Mouse (Mus musculus) kidney, postnatal 25 days (tissue): ENCODE measurements around the gene D6Wsu163e.

ENCODE experiments used
- DNase-seq, 2 experiments: peaks; one replicate each; pipeline ENCODE4 v3.0.0; 2021; ENCODE audit warnings: mixed read lengths in 2 of 2

Gene D6Wsu163e

GRCm38 (mm10) chr6:127010021-127010420 lies 70.3 kb downstream of the D6Wsu163e start:
- no peak for DNase-seq

GRCm38 (mm10) chr6:127011947-127012535 lies 72.3 kb downstream of the D6Wsu163e start:
- no peak for DNase-seq

- no peak for DNase-seq
Observed at GRCm38 (mm10) chr6:127014906-127015770, 75.4 kb downstream of the D6Wsu163e start, which contains the start of gene Fgf6. TSS of gene Fgf6 (plus strand) at chr6:127015586.

- no peak for DNase-seq
Observed at GRCm38 (mm10) chr6:127019254-127019653, 79.5 kb downstream of the D6Wsu163e start.

GRCm38 (mm10) chr6:127020431-127020830 lies 80.7 kb downstream of the D6Wsu163e start:
- no peak for DNase-seq

GRCm38 (mm10) chr6:127024836-127025235 lies 85.1 kb downstream of the D6Wsu163e start:
- no peak for DNase-seq
